Mouse (Mus musculus): Measurements from ENCODE around the gene Adh4. TPM values are rescaled to one million over a fixed set of nuclear protein-coding genes. Genes with fewer than 3 reads are reported as not detected.
"Not testable (repeated sequence)": the region's sequence is repeated elsewhere in the genome, so short reads cannot be mapped to it uniquely, and the experiment has no call there.

Adh4 gene
- total and polyA plus RNA-seq, 3 experiments, result not detected

DNA sequence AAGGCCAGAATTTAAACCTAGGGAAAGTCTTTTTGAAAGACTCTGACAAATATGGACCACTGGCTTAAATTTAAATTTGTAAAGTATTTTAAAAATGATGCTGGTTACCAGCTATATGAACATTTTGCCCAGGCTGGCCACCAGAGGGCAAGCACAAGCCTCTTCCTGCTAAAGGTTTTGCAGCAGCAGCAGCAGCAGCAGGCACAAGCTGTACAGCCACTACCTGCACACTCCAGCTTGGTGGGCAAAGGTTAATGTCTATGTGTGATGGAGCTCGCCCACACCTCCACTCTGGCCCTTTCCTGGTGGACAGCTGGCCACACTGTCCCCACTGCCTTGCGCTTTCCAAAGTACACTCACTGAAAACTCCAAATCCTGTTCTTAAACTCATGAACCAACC is 47.9 kb downstream of the Adh4 start:
- TF ChIP-seq POLR2AphosphoS5 (IDR thresholded peaks at IDR 0.05; ENCODE audit: insufficient replicate concordance, low read depth, low read length), result no peak
- TF ChIP-seq CTCF (IDR thresholded peaks at IDR 0.05; ENCODE audit: low read depth, low read length), result no peak
- TF ChIP-seq GATA2 (IDR thresholded peaks at IDR 0.05; ENCODE audit: borderline replicate concordance, low read depth, low read length), result no peak
- TF ChIP-seq TAL1 (conservative IDR thresholded peaks at IDR 0.05; ENCODE audit: low read depth, low read length), result no peak
- no peak for TF ChIP-seq GATA1 (IDR thresholded peaks at IDR 0.05; ENCODE audit: borderline replicate concordance, low read length)
- H3K4me3 ChIP-seq (ENCODE audit: low read depth, low read length), result no peak overlapping the region
- H3K9me3 ChIP-seq (replicated peaks), result no peaks in the 10 kb centered on the region
- ATAC-seq (ENCODE audit: extremely low read depth, insufficient number of reproducible peaks, low FRiP score, poor library complexity, severe bottlenecking), result peak; percentile 60; the same call in 1 of the 2 replicates
- no peak for DNase-seq (ENCODE audit: low spot score)
- peaks cover 94% of the 10 kb centered on the region for H3K36me3 ChIP-seq (replicated peaks)
- H3K27me3 ChIP-seq (ENCODE audit: insufficient read depth, low read length), result no peaks in the 10 kb centered on the region; the same call in 1 of the 2 replicates
- no peaks in the 10 kb centered on the region for H3K4me1 ChIP-seq (ENCODE audit: insufficient read depth, low read depth, low read length)

DNA sequence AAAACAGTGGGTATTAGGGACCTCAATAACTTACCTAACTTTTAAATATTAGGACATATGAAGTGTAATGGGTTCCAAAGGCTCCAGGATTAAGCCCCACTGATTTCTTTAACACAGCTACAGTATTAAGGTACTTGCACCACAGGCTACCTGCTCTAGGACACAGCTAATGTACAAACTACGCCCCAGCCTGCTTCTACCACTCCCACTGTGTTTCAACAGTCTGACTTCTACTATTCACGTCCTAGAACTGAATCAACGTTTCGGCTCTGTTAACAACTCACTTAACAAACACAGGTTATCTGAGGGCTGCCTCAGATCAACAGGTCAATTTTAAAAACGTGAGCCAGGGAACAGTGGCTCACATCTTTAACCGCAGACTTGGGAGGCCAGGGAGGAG is 48.5 kb downstream of the Adh4 start:
- no peak for DNase-seq (ENCODE audit: low spot score)
- TF ChIP-seq GATA2 (IDR thresholded peaks at IDR 0.05; ENCODE audit: borderline replicate concordance, low read depth, low read length) (no peak), CTCF (IDR thresholded peaks at IDR 0.05; ENCODE audit: low read depth, low read length) (no peak), TAL1 (conservative IDR thresholded peaks at IDR 0.05; ENCODE audit: low read depth, low read length) (no peak), GATA1 (IDR thresholded peaks at IDR 0.05; ENCODE audit: borderline replicate concordance, low read length) (no peak), POLR2AphosphoS5 (IDR thresholded peaks at IDR 0.05; ENCODE audit: insufficient replicate concordance, low read depth, low read length) (no peak)
- Histone ChIP-seq H3K4me1 (ENCODE audit: insufficient read depth, low read depth, low read length) (no peaks in the 10 kb centered on the region), H3K27me3 (ENCODE audit: insufficient read depth, low read length) (no peaks in the 10 kb centered on the region; the same call in 1 of the 2 replicates), H3K9me3 (replicated peaks) (no peaks in the 10 kb centered on the region), H3K36me3 (replicated peaks) (peaks cover 94% of the 10 kb centered on the region), H3K4me3 (ENCODE audit: low read depth, low read length) (no peak overlapping the region)
- ATAC-seq (ENCODE audit: extremely low read depth, insufficient number of reproducible peaks, low FRiP score, poor library complexity, severe bottlenecking), result no peak

DNA sequence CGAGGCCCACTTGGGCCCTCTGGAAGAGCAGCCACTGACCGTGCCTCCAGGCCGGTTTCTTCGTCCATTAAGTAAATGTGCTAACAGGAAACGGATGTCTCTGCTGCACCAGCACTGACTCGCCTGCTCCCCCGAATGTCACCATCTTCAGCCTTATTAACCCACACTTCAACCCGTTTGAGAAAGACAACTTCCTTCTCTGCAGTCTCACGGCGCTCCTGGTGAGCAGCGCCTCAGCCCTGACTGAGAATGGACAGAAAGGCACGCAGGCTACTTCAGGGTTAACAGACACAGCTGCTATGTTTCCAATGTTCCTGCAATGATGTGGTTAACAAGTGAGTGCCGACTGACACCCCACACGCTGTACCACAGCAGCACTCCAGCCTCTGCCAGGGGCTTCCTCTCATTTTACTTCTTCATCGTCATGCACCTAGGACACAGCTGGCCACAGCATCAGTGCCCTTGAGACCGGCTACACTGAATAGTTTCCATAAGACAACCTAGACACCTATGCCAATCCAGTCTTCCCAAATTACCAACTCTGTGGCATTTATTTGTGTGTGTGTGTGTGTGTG is 49.4 kb downstream of the Adh4 start:
- no peak for TF ChIP-seq CTCF (IDR thresholded peaks at IDR 0.05; ENCODE audit: low read depth, low read length)
- TF ChIP-seq TAL1 (conservative IDR thresholded peaks at IDR 0.05; ENCODE audit: low read depth, low read length), result no peak
- no peak for TF ChIP-seq GATA1 (IDR thresholded peaks at IDR 0.05; ENCODE audit: borderline replicate concordance, low read length)
- TF ChIP-seq POLR2AphosphoS5 (IDR thresholded peaks at IDR 0.05; ENCODE audit: insufficient replicate concordance, low read depth, low read length), result no peak
- no peak for TF ChIP-seq GATA2 (IDR thresholded peaks at IDR 0.05; ENCODE audit: borderline replicate concordance, low read depth, low read length)
- Histone ChIP-seq H3K9me3 (replicated peaks) (no peaks in the 10 kb centered on the region), H3K4me3 (ENCODE audit: low read depth, low read length) (no peak overlapping the region), H3K36me3 (replicated peaks) (peaks cover 94% of the 10 kb centered on the region), H3K4me1 (ENCODE audit: insufficient read depth, low read depth, low read length) (no peaks in the 10 kb centered on the region), H3K27me3 (ENCODE audit: insufficient read depth, low read length) (no peaks in the 10 kb centered on the region; the same call in 1 of the 2 replicates)
- no peak for DNase-seq (ENCODE audit: low spot score)
- no peak for ATAC-seq (ENCODE audit: extremely low read depth, insufficient number of reproducible peaks, low FRiP score, poor library complexity, severe bottlenecking)

DNA sequence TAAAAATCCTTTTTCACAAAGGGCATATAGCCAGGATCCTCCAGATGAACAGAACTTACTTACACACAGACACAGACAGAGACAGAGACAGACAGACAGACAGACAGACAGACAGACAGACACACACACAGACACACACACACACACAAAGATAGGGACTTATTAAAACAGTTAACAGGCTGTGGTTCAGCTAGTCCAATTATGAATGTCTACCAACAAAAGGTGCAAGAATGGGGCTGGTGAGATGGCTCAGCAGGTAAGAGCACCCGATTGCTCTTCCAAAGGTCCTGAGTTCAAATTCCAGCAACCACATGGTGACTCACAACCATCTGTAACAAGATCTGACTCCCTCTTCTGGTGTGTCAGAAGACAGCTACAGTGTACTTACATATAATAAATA is 51.4 kb downstream of the Adh4 start:
- ATAC-seq (ENCODE audit: extremely low read depth, insufficient number of reproducible peaks, low FRiP score, poor library complexity, severe bottlenecking); DNase-seq (ENCODE audit: low spot score); H3K27me3 ChIP-seq (ENCODE audit: insufficient read depth, low read length); H3K9me3 ChIP-seq (replicated peaks); H3K4me1 ChIP-seq (ENCODE audit: insufficient read depth, low read depth, low read length); H3K4me3 ChIP-seq (ENCODE audit: low read depth, low read length): not testable (repeated sequence)
- H3K36me3 ChIP-seq (replicated peaks), result peaks cover 94% of the 10 kb centered on the region

DNA sequence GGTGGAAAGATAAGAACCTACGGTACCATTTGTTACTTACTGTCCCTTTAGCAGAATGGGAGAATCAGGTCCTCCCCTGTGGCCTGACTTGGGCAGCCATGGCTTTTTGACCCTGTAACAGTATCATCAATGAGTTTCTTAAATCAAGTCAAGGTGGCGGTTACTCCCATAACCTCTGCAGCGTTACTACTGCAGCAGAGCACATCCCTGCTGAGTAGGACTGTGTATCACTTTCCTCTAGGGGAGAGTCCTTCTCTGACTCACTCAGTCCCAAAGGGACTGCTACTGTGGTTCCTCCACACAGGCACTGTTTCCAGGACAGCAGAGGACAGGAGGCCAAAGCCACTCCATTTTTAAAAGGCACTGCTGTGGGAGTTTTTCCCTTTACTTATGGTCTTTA is 55.8 kb downstream of the Adh4 start:
- no peaks in the 10 kb centered on the region; the same call in 1 of the 2 replicates for H3K27me3 ChIP-seq (ENCODE audit: insufficient read depth, low read length)
- peaks cover 93% of the 10 kb centered on the region for H3K36me3 ChIP-seq (replicated peaks)
- no peak overlapping the region for H3K4me3 ChIP-seq (ENCODE audit: low read depth, low read length)
- no peak for TF ChIP-seq TAL1 (conservative IDR thresholded peaks at IDR 0.05; ENCODE audit: low read depth, low read length)
- no peak for TF ChIP-seq CTCF (IDR thresholded peaks at IDR 0.05; ENCODE audit: low read depth, low read length)
- TF ChIP-seq GATA1 (IDR thresholded peaks at IDR 0.05; ENCODE audit: borderline replicate concordance, low read length), result no peak
- no peak for TF ChIP-seq POLR2AphosphoS5 (IDR thresholded peaks at IDR 0.05; ENCODE audit: insufficient replicate concordance, low read depth, low read length)
- no peak for TF ChIP-seq GATA2 (IDR thresholded peaks at IDR 0.05; ENCODE audit: borderline replicate concordance, low read depth, low read length)
- H3K9me3 ChIP-seq (replicated peaks), result no peaks in the 10 kb centered on the region
- DNase-seq (ENCODE audit: low spot score), result no peak
- H3K4me1 ChIP-seq (ENCODE audit: insufficient read depth, low read depth, low read length), result no peaks in the 10 kb centered on the region
- no peak; the same call in 1 of the 2 replicates for ATAC-seq (ENCODE audit: extremely low read depth, insufficient number of reproducible peaks, low FRiP score, poor library complexity, severe bottlenecking)

DNA sequence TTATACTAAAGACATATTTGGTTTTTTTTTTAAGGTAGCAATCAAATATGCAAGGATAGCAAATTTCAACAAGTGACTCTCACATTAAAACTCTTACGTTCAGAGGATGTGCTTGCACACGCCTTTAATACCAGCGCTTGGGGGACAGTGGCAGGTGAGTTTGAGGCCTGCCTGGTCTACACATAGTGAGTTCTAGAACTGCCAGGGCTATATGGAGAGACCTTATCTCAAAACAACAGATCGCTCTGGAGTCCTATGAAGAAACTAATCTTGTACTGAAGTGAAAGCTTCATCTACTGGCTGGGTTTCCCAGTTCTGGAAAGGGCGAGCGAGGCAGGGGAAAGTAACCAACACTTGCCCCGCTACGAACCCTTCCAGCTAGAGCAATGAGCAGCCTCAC is 64.2 kb downstream of the Adh4 start:
- H3K4me1 ChIP-seq (ENCODE audit: insufficient read depth, low read depth, low read length), result peaks cover 17% of the 10 kb centered on the region
- no peaks in the 10 kb centered on the region for H3K27me3 ChIP-seq (ENCODE audit: insufficient read depth, low read length)
- H3K9me3 ChIP-seq (replicated peaks), result no peaks in the 10 kb centered on the region
- peaks cover 84% of the 10 kb centered on the region for H3K36me3 ChIP-seq (replicated peaks)
- TF ChIP-seq CTCF (IDR thresholded peaks at IDR 0.05; ENCODE audit: low read depth, low read length) (no peak), POLR2AphosphoS5 (IDR thresholded peaks at IDR 0.05; ENCODE audit: insufficient replicate concordance, low read depth, low read length) (no peak), GATA1 (IDR thresholded peaks at IDR 0.05; ENCODE audit: borderline replicate concordance, low read length) (no peak), GATA2 (IDR thresholded peaks at IDR 0.05; ENCODE audit: borderline replicate concordance, low read depth, low read length) (no peak), TAL1 (conservative IDR thresholded peaks at IDR 0.05; ENCODE audit: low read depth, low read length) (no peak)
- no peak overlapping the region for H3K4me3 ChIP-seq (ENCODE audit: low read depth, low read length)
- no peak for ATAC-seq (ENCODE audit: extremely low read depth, insufficient number of reproducible peaks, low FRiP score, poor library complexity, severe bottlenecking)
- DNase-seq (ENCODE audit: low spot score), result no peak

Other genes with a start within 250 kb of the Adh4 start
- not detected in 2 replicates for gene 4930579F01Rik, start 221.6 kb upstream of the Adh4 start, total RNA-seq (2014; fragmentation: Nextera tagmentation)
- gene 4930579F01Rik, start 221.6 kb upstream of the Adh4 start, total RNA-seq (2017), result 0.12 TPM in 1 of 2 replicates, not detected in the other
- not detected in 2 replicates for gene 4930579F01Rik, start 221.6 kb upstream of the Adh4 start, polyA plus RNA-seq (2012)
- not detected in 2 replicates for gene Adh7, start 197.7 kb upstream of the Adh4 start, total RNA-seq (2014; fragmentation: Nextera tagmentation)
- 0.05 and 0.06 TPM in 2 replicates for gene Adh7, start 197.7 kb upstream of the Adh4 start, total RNA-seq (2017)
- gene Adh7, start 197.7 kb upstream of the Adh4 start, polyA plus RNA-seq (2012), result not detected in 2 replicates
- not detected in 2 replicates for gene Adh1, start 154.5 kb upstream of the Adh4 start, total RNA-seq (2014; fragmentation: Nextera tagmentation)
- 0.17 and 0.33 TPM in 2 replicates for gene Adh1, start 154.5 kb upstream of the Adh4 start, total RNA-seq (2017)
- gene Adh1, start 154.5 kb upstream of the Adh4 start, polyA plus RNA-seq (2012), result not detected in 2 replicates
- gene Adh6a, start 102.2 kb upstream of the Adh4 start, total RNA-seq (2014; fragmentation: Nextera tagmentation), result not detected in 2 replicates
- 0.22 TPM in 1 of 2 replicates, not detected in the other for gene Adh6a, start 102.2 kb upstream of the Adh4 start, total RNA-seq (2017)
- not detected in 2 replicates for gene Adh6a, start 102.2 kb upstream of the Adh4 start, polyA plus RNA-seq (2012)
- gene Adh6b, start 73.7 kb upstream of the Adh4 start, total RNA-seq (2014; fragmentation: Nextera tagmentation), result not detected in 2 replicates
- 0.06 and 0.16 TPM in 2 replicates for gene Adh6b, start 73.7 kb upstream of the Adh4 start, total RNA-seq (2017)
- gene Adh6b, start 73.7 kb upstream of the Adh4 start, polyA plus RNA-seq (2012), result not detected in 2 replicates
- 86.2 and 86.3 TPM in 2 replicates for gene Adh5, start 27.6 kb downstream of the Adh4 start, total RNA-seq (2014; fragmentation: Nextera tagmentation)
- gene Adh5, start 27.6 kb downstream of the Adh4 start, total RNA-seq (2017), result 147 and 154 TPM in 2 replicates
- 11.3 and 27.4 TPM in 2 replicates for gene Adh5, start 27.6 kb downstream of the Adh4 start, polyA plus RNA-seq (2012)
- gene Metap1, start 74.0 kb downstream of the Adh4 start, total RNA-seq (2014; fragmentation: Nextera tagmentation), result 61.8 and 67.3 TPM in 2 replicates
- 63.0 and 66.3 TPM in 2 replicates for gene Metap1, start 74.0 kb downstream of the Adh4 start, total RNA-seq (2017)
- 24.3 and 29.3 TPM in 2 replicates for gene Metap1, start 74.0 kb downstream of the Adh4 start, polyA plus RNA-seq (2012)
- 584 and 634 TPM in 2 replicates for gene Eif4e, start 110.7 kb downstream of the Adh4 start, total RNA-seq (2014; fragmentation: Nextera tagmentation)
- 173 and 248 TPM in 2 replicates for gene Eif4e, start 110.7 kb downstream of the Adh4 start, total RNA-seq (2017)
- 13.2 and 21.2 TPM in 2 replicates for gene Eif4e, start 110.7 kb downstream of the Adh4 start, polyA plus RNA-seq (2012)